Mouse (Mus musculus): ENCODE results near the gene Kcnk3.

Gene Kcnk3

DNA sequence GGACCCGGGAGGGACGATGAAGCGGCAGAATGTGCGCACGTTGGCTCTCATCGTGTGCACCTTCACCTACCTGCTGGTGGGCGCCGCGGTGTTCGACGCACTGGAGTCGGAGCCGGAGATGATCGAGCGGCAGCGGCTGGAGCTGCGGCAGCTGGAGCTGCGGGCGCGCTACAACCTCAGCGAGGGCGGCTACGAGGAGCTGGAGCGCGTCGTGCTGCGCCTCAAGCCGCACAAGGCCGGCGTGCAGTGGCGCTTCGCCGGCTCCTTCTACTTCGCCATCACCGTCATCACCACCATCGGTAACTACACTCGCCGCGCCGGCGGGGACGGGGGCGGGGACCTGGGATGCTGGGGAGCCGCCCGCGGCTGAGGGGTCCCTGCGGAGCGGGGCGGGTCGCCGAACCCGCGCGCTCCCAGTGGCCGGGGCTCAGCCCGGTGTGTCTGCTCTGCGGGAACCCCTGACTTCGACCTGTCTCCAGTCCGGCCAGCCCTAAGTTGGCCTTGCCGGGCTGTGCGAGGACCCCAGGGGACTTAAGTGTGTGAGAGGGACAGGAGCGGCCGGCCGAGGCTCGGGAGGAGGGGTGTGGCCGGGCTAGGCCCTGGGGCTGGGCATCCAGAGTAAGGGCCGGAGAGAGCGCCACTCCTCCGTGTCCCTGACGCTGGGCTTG lies 465 bp downstream of the Kcnk3 start:
- DNase-seq (ENCODE audit: low spot score in 2 of 2): peak in 1 of 2 experiments; percentile 10

DNA sequence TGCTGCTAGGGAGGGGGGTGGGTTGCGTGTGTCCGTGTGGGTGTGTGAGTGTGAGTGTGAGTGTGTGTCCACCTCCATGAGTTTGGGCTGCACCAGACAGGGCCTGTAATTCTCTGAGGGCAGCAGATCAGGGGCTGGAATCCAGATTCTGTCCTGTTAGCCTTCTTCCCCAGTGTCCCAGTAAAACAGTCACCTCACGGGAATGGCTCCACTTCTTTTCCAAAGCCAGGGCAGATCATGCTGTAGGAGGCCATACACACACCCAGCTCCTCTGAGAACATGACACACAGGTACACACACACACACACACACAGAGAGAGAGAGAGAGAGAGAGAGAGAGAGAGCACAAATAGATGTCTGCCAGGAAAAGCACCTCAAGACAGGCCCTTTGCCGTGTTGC lies 1.1 kb downstream of the Kcnk3 start:
- no peak for DNase-seq (ENCODE audit: low spot score in 2 of 2)

DNA sequence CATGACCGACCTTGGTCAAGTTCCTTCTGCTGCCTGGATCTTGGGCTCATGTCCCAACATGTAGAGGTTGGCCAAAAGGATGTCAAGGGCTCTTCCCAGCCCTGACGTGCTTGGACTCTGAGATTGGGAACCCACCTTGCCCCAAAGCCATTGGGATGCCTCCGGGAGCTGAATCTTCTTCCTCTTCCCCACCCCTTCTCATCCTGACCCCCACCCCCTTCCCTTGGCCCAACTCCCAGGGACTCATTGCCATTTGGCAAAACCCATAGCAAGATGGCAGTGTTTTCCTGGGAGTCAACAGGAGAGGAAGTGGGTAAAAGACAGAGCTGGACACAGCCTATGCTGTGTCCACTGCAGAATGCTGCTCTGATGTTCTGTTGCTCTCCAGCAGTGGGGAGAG lies 1.6 kb downstream of the Kcnk3 start:
- DNase-seq (ENCODE audit: low spot score in 2 of 2): no peak

DNA sequence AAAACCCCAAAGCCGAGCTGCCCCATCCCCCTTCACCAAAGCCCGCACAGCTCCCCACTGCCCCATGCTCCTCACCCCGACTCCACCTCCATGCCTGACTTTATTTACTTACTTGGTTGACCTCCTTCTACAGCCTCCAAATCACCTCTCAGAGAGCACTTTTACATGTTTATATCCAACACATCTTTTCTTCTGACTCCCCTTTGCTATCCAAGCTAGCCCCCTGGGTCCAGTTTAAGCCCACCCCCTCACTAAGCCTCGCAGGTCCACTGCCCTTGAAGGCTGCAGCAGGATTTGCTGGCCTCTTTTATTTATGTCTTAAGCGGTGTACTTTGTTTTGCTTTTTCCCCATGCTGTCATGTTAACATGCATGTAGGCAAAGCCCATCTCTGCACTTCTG lies 2.3 kb downstream of the Kcnk3 start:
- DNase-seq (ENCODE audit: low spot score in 2 of 2): no peak

DNA sequence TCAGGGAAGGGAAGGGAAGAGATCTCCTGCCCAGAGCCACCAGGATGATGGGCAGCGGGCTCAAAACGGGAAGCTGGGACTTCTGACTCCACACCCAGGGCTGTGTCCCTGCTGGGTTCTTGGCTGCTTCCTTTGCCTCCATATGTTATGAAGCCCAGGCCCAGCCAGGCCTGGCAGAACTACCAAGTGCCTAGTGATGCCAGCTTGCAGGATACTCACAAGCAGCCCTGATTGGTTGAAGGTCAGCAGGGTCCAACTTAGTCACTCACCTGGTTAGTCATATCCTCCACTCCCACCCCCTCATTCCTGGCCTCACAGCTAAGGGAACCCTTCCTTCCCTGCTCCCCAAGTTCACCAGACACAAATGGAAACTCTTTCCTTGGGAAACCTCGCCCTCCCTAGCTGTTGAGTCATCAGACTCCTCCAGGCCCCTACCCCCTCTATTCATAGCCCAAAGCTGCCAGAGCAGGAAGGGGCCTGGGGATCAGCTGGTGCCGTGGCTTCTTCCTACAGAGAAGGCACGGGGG lies 3.3 kb downstream of the Kcnk3 start:
- no peak for DNase-seq (ENCODE audit: low spot score in 2 of 2)

DNA sequence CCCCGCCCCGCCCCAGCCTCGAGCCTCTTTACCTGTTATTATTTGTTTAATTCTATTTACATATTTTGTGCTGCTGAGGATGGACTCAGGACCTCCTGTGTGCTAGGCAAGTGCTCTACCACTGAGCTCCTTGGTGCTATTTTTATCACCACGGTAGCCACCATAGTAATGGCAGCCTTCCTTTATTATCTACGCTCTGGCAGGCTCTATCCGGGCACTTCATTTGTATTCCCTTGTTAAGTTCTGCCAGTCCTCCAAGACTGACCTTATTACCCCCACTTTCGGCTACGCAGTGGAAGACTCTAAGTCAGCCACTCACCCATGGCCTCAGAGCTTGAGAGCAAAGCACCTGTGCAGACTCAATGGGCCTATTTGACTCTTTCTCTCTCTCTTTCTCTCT lies 3.8 kb downstream of the Kcnk3 start:
- no peak for DNase-seq (ENCODE audit: low spot score in 2 of 2)

DNA sequence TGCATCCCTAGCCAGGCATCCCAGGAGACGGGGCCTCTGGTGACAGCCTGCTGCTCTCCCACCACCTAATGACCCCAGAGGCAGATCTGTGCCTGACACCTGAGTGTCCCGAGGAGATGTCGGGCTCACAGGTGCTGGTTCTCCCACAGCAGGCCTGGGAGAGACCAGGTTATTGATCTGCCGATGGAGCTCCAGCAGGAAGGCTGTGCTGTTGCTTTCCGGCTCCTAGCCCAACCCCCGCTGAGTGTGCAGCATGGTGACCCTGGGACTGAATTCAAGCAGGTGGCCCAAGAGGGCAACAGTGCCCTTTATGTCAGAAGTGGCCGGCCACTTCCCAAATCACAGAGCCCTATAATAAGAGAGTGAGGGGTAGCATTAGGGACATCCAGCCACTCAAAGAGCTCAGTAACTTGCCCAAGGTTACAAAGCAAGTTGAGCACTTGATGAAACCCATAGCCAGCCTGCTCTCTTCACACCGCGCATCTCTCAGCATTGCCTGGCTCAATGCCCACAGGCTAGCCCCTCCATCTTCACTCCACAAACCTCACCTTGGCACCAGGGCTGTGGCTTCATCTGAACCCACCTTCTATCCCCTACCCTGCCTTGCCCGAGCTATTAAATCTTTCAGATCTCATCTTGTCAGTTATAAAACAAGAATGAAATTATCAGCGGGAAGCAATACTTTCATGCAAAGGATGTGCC lies 4.5 kb downstream of the Kcnk3 start:
- no peak for DNase-seq (ENCODE audit: low spot score in 2 of 2)

DNA sequence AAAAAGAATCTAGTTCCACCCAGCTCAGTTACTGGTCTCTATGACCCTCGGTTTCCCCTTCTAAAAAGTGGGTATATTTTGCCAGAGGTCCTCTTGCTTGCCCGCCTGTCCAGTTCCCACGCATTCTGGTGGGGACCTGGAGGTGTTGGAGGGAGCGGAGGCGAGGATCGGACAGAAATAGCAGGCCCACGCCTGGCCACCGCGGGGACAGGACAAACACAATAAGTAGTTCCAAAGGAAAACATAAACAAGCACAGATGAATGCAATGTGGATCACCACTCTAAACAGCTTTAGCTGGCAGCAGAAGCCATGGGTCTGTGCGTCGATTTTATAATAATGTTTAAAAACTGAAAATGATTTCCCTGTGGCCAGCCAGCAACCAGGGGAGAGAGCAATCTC lies 5.4 kb downstream of the Kcnk3 start:
- DNase-seq (ENCODE audit: low spot score in 2 of 2): no peak

DNA sequence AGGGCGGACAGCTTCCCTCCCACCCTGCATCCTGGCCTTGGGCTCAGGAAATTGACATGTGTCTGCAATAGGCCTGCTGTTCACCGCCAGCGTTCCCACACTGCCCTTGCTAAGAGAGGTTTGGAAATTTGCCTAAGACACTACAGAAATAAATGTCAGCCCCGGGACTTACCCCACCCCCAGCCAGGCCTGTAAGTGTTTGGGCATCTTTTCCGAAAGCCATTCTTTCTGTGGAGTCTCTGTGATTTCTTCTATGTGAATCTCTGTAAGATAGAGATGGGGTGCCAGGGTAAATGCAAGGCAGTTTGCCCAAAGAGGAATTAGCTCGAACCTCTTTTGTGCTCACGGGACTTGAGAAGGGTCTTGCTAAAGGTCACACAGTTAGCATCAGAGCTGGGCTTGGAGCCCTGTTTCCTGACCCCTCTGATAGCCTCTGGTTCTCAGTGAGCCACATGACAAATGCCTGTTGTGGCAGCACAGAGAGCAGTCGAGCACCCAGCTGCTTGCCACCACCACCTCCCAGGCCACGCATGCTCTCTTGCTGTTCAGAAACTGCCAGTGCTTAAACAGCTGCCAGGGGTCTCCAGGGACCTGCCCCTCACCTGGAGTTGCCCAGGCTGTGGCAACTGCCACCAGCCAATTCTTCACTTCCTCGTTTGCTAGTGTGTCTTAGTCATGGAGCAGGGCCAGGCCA lies 6.0 kb downstream of the Kcnk3 start:
- no peak for DNase-seq (ENCODE audit: low spot score in 2 of 2)

DNA sequence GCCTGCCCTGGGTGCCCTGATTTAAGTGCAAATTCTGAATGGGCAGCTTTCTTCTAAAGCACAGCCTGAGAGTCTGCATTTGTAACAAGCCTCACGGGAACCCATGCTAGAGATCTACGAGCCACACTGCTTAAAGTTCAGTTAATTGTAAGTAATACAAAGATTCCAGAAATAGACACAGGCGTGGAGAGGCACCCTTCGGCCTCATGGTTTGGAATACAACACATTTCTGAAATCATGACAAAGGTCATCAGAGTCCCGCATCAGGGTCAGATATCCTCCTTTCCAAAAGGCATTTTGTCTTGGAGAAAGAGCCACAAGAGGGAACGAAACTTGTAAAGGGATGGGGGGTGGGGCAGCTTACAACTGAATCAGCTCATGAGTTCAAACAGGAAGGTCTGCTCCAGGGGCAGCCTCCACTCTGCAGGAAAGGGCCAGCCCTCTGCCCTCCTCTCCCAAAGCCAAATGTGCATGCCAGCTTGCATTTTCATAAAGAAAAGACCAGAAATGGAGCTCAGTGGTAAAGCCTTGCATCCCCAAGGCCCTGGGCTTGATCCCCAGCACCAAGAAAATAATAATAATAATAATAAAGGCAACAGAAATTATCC lies 7.1 kb downstream of the Kcnk3 start:
- no peak for DNase-seq (ENCODE audit: low spot score in 2 of 2)

DNA sequence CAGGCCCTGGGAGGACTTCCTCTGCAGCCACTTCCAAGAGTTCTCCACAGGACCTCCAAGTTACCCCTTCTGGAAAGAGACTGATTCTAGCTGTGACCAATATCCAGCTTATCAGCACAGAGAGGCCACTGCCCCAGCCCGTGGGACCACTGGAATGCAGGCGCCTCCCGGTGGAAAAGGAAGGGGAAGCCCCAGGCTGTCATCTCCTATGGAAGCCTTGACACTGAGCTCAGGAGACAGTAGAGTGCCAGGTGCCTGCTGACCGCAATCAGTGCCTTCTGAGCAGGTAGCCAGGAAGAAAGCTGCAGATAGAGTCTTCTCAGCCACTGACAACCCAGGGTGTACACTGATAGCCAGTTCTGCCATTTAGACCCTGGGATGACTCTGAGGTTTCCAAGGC lies 13.4 kb downstream of the Kcnk3 start:
- no peak for DNase-seq (ENCODE audit: low spot score in 2 of 2)

DNA sequence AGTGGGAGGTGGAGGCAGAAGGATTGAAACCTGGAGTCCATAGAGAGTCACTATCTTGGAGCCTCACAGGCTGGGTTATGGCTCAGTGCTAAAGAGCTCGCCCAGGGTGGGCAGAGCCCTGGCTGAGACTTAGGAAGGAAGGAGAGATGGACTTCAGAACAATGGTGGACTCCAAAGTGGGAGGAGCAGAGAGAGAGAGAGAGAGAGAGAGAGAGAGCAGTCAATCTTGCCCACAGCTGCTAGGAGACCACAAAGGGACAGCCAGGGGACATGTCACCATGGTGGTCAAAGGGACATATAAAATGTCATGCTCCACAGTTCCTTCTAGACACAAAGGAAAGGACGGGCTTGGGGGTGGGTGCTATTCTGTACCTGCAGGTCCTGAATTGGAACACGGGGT lies 15.3 kb downstream of the Kcnk3 start:
- DNase-seq (ENCODE audit: low spot score in 2 of 2): no peak

DNA sequence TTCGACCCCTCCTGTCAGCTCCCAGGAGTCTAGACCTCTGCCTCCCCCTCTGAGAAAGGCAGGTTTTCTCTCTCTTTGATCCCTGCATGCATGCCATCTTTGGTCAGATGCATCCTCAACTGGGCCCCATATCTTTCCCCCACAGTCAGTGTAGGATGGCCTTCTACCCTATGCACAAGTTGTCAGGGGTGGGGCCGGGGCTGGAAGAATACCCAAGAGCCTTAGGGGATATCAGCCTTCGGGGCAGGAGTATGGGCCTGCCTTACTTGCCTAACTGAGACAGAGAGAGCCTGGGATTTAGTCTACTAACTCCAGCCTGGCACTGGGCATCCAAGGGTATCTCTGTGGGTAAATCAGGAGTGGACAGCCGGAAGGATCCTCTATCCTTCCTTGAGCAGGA lies 16.0 kb downstream of the Kcnk3 start:
- no peak for DNase-seq (ENCODE audit: low spot score in 2 of 2)

DNA sequence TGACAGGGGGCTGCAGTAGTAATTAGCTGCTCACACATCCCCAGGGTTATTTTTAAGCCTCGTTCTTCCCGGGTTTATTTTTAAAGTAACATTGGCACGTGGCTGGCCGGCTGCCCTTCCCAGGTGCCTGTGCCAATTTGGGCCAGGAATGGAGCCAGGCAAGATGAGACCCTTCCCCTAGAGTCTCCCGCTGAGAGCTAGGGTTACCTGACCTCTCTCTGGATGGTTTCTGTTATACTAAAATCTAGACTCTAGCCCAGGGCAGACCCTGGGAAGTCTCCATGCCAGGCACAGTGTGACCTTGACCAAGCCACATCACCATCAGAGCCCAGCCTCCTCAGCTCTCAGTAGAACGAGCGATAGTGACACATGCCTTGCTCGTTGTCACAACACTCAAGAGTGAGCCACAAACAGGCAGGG lies 16.8 kb downstream of the Kcnk3 start:
- no peak for DNase-seq (ENCODE audit: low spot score in 2 of 2)

DNA sequence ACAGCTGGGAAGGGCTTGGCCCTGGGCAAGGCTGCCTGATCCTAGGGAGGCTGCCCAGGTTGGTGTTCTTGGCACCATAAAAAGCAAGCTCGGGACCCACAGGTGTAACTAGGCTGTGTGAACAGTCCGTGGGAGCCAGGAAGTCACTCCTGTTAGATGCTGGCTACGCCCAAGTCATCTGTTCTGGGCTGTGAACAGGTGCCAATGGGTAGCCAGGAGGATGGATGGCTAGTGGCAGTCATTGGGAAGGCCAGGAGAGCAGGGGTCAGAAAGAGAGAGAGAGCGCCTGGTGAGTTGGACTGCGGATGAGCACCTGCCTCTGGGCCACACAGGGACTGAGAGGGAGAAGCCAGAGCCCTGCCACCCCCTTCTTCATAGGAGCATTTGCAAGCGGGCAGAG lies 17.7 kb downstream of the Kcnk3 start:
- DNase-seq (ENCODE audit: low spot score in 2 of 2): no peak

DNA sequence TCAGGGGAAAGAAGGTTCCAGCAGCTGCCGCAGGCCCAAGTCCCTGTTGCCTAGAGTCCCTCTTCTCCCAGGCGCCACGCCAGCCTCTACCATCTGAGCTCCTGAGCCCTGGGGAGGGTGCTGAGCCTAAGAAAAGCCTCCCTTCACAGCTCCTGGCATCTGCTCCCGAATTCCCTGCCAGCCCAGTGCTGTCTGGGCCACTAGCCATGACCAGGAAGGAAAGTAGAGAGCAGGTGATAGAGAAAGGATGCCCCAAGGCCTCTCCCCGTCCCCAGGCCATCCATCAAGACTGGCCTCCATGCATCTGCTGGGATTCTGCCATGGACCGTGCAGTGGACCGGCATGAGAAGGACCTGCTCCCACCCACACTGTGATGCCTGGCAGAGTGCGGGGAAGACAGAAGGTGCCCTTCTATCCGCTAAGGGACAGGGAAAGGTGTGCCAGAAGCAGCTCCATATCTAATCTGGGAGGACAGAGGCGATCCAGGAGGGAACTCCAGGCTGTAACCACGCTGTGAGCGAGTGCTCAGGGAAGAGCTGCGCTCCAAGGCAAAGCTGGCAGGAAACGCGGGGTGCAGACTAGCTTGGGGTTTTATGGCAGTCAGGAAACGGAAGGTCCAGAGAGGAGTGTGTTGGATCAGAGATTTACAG lies 18.6 kb downstream of the Kcnk3 start:
- DNase-seq (ENCODE audit: low spot score in 2 of 2): no peak

DNA sequence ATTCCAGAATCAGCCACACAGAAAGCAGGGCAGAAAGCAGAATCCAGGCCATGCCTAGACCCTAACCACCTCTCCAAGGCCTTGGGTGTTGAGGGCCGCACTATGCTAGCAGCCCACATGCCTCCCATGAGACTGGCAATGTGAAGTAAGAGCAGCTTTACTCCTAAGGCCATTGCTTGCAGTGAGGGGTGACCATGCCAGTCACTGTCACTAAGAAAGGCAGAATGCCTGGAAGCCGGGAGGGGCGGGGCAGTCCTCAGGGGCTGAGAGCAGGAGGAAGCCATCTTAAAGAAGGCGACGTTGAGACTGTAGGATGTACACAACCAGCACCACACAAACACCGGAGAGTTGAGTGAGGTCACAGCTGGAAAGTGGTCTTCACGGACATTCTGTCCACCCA lies 21.1 kb downstream of the Kcnk3 start:
- no peak for DNase-seq (ENCODE audit: low spot score in 2 of 2)

DNA sequence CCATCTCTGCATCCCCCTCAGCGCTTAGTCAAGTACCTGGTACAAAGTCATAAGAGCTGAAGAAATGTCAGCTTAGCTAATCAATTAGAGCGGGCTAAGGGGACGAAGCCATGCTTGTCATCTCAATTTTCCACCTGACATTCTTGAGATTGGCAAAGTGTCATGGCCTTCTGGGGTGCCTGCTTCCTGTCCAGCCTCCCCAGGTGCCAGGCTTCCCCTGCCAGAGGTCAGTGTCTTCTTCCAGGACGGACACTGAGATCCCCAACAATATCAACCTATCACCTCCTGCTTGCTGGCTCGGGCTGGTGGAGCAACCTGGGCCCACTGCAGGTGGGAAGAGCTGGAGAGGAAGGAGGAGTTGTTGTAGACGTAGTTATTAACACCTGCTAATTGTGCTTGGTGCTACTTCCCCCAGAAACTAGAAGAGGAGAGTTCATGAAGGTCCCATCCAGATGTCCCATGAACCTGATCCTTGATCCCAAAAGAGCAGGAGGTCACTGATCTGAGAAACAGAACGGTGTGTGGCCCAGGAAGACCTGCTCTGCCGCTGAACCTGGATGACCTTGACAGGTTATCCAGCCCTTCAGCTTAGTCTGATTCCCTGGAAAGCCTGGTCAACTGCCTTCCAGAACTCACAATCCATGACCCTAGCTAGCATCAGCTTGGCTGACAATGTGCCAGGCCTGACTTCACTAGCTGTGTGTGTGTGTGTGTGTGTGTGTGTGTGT lies 22.1 kb downstream of the Kcnk3 start:
- DNase-seq (ENCODE audit: low spot score in 2 of 2): no peak

DNA sequence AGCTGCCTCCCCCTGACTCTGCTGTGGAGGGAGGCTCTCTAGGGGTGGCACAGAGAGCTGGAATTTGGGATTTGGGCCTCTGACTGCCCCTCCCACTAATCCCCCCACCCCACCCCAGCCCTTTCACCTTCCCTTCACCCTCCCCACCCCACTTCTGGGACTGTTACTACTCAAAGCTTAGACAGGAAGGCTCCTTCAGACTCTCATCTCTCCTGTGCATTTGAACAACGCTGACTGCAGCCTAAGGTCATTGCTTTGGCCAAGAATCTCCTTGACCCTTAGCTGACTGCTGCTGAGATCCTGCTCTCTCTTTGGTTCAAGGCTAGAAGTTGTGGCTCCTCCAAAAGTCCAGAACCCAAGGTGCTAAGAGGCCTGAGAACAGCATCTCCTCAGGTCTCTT lies 23.1 kb downstream of the Kcnk3 start:
- no peak for DNase-seq (ENCODE audit: low spot score in 2 of 2)

DNA sequence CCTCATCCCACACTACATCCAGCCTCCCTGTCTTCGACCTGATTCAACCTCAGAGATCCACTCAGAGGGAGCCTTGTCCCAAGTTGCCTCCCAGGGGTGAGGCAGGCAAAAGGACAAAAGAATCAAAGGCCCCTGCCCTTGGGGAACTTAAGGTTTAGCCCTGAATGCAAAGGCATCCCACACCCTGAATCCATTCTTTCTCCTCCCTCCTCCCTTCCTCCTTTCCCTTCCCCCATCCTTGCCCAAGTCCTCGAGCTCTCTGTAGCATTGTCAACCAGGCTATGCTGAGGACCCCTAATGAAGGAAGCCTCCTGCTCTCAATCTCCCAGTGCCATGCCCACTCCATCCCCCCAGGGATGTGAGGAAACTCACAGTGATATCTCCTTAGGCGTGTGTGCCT lies 23.7 kb downstream of the Kcnk3 start:
- no peak for DNase-seq (ENCODE audit: low spot score in 2 of 2)

DNA sequence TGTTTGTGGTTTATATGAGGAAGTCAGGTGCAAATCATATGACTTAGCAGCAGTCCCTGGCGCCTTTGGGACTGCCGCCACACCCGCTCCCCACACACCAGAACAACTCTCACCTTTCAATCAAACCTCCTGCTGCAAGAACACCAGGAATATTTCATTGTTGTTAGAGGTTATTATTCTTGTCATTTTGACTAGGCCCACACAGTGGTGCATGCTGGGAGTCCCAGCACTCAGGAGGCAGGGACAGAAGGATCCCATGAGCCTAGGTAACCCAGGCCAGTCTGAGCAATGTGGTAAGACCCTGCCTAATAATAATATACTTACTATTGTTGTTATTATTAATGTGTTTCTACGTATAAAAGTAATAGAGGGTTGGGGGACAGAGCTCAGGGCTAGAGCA lies 24.6 kb downstream of the Kcnk3 start:
- no peak for DNase-seq (ENCODE audit: low spot score in 2 of 2)

Data from urinary bladder, adult 18-20 months (tissue).